Mouse (Mus musculus) bone marrow, adult 2 months (tissue): ENCODE measurements at regions not wholly inside any gene's neighbourhood (a gene's known extent, or its start where the extent isn't known, plus 50 kb on each side); places are given as distances from the start of the nearest gene placed in this dataset.

Experiments used
- H3K27ac ChIP-seq: fragments of 200-500 bp; 2 replicates; pipeline ENCODE4 v1.5.1; 2012; ENCODE audit warnings: low read depth, mild to moderate bottlenecking, control low read depth, inconsistent platforms, low read length; ENCODE audit not compliant: control insufficient read depth, poor library complexity, insufficient read depth
- H3K4me1 ChIP-seq: fragments of 200-500 bp; 2 replicates; pipeline ENCODE4 v1.6.1; 2011; ENCODE audit warnings: low read length; ENCODE audit not compliant: control insufficient read depth, insufficient read depth
- H3K4me3 ChIP-seq: fragments of 200-500 bp; replicated peaks from 2 replicates; pipeline ENCODE3; 2011; ENCODE audit warnings: mild to moderate bottlenecking, low read depth, low read length, control low read depth; ENCODE audit not compliant: control insufficient read depth
- CTCF ChIP-seq: fragments of 200-500 bp; IDR thresholded peaks from 2 replicates; pipeline ENCODE4 v1.5.1; 2011; ENCODE audit warnings: low read length, control low read depth; ENCODE audit not compliant: control insufficient read depth, insufficient read depth
- POLR2A ChIP-seq: fragments of 200-500 bp; IDR thresholded peaks from 2 replicates; pipeline ENCODE4 v1.6.1; 2011; ENCODE audit warnings: low read depth, mild to moderate bottlenecking, control low read depth, low read length, borderline replicate concordance; ENCODE audit not compliant: control insufficient read depth
- WGBS: fragments of 180-500 bp; shearing (Covaris S2); methylation state at CpG from one replicate; pipeline ENCODE4 v1.1.7; 2018; 5-methylcytosine and 5-hydroxymethylcytosine counted together

- Histone ChIP-seq H3K4me1 (no peaks in the 10 kb centered on the region; the same call in 1 of the 2 replicates), H3K4me3 (no peak overlapping the region), H3K27ac (no peak overlapping the region)
- TF ChIP-seq CTCF = no peak
- no peak for TF ChIP-seq POLR2A
- 75% methylated on average over 9 of the region's 9 CpGs for WGBS
Measured at GRCm38 (mm10) chr13:51899319-51900042, 53.0 kb downstream of the Gadd45g start.

DNA sequence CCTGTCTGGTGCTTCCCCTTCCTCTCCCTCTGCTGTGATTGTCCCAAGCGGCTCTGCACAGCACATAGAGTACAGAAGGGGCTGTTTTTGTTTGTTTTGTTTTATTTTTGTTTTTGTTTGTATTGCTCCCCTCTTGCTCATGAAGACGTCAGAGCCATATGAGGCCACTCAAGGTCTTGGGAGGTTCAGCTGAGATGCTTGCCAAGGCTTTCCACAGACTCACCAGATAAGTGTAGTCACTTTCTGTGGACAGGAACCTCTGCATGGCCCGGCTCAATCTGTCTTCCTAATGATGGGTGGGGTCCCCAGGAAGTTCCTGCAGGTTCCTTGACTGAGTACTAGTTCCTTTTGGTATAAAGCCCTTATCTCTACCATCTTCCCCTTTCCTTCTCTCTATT is 53.6 kb downstream of the Gadd45g start:
- Histone ChIP-seq H3K4me3 (no peak overlapping the region), H3K27ac (no peak overlapping the region), H3K4me1 (no peaks in the 10 kb centered on the region; the same call in 1 of the 2 replicates)
- 46% methylated on average over 3 of the region's 3 CpGs for WGBS
- TF ChIP-seq POLR2A (no peak), CTCF (no peak)

DNA sequence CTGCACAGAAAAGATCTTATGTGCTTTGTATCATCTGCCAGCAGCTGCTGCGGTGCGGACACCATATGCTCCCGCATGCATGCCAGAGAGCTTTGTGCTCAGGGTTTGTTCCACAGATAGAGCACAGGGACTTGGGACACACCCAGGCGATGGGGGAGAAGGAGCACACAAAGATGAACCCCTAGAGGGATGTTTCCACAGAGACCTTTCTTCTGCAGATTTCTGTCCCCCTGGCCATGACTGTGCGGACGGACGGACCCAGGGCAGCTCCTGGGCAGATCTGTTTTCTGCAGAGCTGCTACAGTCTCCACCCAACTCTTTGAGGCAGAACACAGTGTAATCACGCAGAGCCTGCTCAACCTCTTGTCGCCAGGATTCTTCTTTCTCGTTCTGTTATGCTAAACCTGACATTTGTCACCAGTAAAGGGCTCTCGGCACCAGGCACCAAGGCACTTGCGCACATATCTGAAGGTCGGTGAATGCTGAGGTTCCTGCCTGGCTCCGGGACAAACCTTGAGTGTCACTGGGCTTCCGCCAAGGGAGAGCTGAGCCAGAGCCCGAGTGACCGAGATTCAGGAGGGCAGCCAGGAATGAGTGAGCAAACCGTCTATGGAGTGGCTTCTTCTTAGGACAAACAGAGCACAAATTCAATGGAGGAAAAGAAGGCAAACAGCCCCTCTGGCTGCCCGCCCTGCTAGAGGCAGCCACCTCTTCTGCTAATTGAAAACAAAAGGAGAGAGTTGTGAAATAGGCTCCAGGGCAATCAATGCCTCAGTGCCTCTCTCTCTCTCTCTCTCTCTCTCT is 56.2 kb downstream of the Gadd45g start:
- no peak overlapping the region; the same call in 1 of the 2 replicates for H3K27ac ChIP-seq
- no peaks in the 10 kb centered on the region; the same call in 1 of the 2 replicates for H3K4me1 ChIP-seq
- TF ChIP-seq POLR2A = no peak
- whole genome bisulfite sequencing = 65% methylated on average over 19 of the region's 19 CpGs
- H3K4me3 ChIP-seq = no peak overlapping the region

DNA sequence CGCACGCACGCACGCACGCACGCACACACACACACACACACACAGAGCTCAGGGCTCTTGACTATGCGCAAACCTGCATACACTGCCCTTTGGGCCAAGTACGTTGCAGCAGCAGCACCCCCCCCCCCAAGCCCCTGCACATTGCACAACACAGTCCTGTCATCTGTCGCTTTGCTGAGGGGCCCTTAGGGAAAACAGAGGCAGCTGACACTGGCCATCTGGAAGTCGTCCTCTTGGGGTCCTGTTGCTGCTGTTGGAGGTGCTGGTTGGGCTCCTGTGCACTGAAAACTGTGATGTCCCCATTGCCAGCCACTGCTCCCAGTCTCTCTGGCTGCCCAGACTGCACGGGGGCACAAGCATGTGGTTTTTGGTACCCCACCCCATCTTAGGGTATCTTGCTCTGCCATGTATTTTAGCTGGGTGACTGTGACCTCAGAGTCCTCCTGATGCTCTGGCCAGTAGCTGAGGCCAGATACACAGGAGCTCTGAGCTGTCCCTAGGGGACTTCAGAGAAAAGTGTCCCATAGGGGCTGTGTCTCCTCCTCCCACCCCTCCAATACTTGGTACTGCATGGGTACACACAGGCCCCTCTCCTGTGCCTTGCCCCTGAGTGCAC is 57.0 kb downstream of the Gadd45g start:
- H3K27ac ChIP-seq = peak overlapping the region; percentile 20
- TF ChIP-seq CTCF = no peak
- TF ChIP-seq POLR2A = no peak
- H3K4me1 ChIP-seq = peaks cover 3% of the 10 kb centered on the region

DNA sequence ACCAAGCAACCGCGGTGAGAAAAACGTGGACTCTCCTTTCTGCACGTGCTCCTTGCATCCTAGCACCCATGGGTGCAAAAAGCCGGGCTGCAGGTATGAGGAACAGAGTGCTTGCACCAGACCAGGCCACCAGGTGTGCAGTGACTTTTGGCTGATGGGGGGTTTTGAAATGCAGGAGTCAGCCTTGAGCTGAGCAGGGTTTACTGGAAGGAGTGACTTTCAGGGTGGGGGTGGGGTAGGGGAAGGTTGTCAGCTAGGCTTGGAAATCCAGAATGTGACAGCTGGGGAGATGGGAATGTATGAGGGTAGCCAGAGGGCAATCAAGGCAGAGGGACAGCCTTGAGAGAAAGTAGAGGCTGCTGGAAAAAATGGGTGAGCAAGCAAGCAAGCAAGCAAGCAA is 58.8 kb downstream of the Gadd45g start:
- TF ChIP-seq CTCF (no peak), POLR2A (no peak)
- 84% methylated on average over 5 of the region's 5 CpGs for WGBS
- Histone ChIP-seq H3K4me3 (no peak overlapping the region), H3K27ac (no peak overlapping the region), H3K4me1 (peaks cover 6% of the 10 kb centered on the region)

More for the DNA sequence above, 57.0 kb downstream of the Gadd45g start:
- 41% methylated on average over 11 of the region's 11 CpGs for WGBS
- no peak overlapping the region for H3K4me3 ChIP-seq

DNA sequence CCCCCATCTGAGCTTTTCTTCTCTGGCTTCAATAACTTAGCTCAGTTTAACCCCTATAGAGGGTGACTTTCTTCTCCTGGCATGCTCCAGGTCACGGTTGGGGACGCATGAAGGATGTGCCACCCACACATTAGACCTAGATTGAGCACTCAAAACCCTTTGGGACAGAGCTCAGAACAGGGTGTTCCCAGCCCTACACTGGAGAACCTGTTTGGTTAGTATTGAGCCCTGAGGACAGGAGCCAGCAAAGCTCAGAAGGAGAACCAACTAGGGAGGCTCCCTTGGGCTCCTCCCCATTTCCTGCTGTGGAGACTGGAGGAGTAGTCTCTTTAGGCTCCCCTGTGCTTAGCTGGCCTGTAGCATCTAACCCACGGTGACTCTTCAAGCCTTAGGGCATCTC is 59.6 kb downstream of the Gadd45g start:
- WGBS = 80% methylated on average over 3 of the region's 3 CpGs
- Histone ChIP-seq H3K4me1 (peaks cover 6% of the 10 kb centered on the region), H3K4me3 (no peak overlapping the region), H3K27ac (no peak overlapping the region)
- TF ChIP-seq POLR2A = no peak
- no peak for TF ChIP-seq CTCF

DNA sequence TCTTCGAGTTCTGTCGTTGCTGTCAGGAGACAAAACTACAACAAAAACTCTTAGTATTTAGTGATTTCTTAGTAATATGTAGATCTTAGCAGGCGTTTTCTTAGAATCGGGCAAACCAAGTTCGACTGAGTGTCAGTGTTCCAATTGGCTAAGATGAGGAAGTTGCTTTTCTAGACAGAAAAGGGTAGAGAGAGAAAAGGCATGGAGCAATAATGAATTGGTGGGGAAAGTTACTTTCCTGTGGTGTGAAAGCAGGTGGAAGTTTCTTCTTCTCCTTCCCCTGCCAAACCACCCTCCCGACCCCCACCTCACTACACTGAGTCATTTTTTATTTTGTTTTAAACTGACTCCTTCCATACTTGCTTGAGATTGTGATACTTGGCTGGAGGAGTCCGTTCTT is 62.0 kb downstream of the Gadd45g start:
- Histone ChIP-seq H3K4me3 (peak overlapping the region; percentile 0), H3K27ac (0 out of 2 replicates have a peak overlapping the region, but pooled peaks have one; percentile 37), H3K4me1 (peaks cover 6% of the 10 kb centered on the region)
- 13% methylated on average over 7 of the region's 7 CpGs for WGBS
- TF ChIP-seq CTCF = no peak
- no peak for TF ChIP-seq POLR2A

DNA sequence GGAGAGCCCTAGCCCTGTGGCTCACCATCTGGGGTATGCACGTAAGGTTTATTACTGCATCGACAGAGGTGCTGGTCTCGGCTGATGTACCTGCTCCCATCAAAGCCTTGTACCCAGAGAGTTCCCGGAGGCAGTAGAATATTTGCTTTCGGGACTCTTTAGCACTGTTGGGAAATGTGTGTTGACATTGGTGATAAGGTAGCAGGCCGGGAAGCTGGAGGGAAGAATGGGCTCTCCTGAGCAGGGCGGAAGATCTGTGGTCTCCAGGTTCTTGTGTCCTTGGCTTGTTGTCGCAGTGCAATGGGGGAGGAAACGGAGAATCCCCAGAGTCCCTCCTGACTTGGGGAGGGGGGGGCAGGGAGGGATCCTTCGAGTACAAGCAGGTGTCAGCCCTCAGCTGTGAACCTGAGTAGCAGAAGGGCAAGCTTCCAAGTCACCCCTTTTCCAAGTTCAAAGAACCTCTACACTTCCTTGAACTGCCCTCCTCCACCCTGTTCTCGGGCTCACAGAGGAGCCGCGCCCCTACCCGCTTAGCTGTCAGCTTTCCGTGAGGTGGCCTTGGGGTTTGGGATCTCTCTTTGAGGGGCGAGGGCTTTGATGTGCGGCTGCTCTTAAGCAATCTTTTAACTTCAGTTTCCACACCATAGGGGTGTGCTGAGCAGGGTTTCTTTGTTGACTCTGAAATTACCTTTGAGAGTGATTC is 65.0 kb downstream of the Gadd45g start:
- 59% methylated on average over 17 of the region's 17 CpGs for WGBS
- H3K4me1 ChIP-seq = peaks cover 6% of the 10 kb centered on the region
- H3K4me3 ChIP-seq = no peak overlapping the region
- H3K27ac ChIP-seq = no peak overlapping the region
- TF ChIP-seq POLR2A (no peak), CTCF (no peak)
